Mouse (Mus musculus) gastrocnemius, adult 8-10 months (tissue): ENCODE measurements around the gene Tex12. TPM values are rescaled to one million over a fixed set of nuclear protein-coding genes. Genes with fewer than 3 reads are reported as not detected.

Source experiments
- DNase-seq, 2 experiments: peaks; one replicate each; pipeline ENCODE4 v3.0.0; 2022; ENCODE audit warnings: low spot score in 2 of 2
- total RNA-seq, 4 experiments: library from RNA; stranded (reverse); gene quantifications; 2 replicates each; pipeline ENCODE4 v1.2.4; 2022

Gene Tex12
- total RNA-seq, result not detected

GRCm38 (mm10) chr9:50561145-50561917 lies at the start of gene Tex12:
TSS of gene Tex12 (minus strand) at chr9:50561325.
- no peak for DNase-seq

GRCm38 (mm10) chr9:50604338-50604737 lies 43.2 kb upstream of the Tex12 start:
- no peak for DNase-seq

GRCm38 (mm10) chr9:50603998-50604324 lies 42.8 kb upstream of the Tex12 start:
- no peak for DNase-seq

- DNase-seq, result peak; percentile 86 to 91
Measured at GRCm38 (mm10) chr9:50603189-50603997, 42.3 kb upstream of the Tex12 start, which contains the start of the genes Sdhd and Timm8b. TSS of gene Sdhd (minus strand) at chr9:50603812. TSS of gene Timm8b (plus strand) at chr9:50603910.

GRCm38 (mm10) chr9:50602055-50602845 lies 41.1 kb upstream of the Tex12 start:
- no peak for DNase-seq

- no peak for DNase-seq
Measured at GRCm38 (mm10) chr9:50601536-50601935, 40.4 kb upstream of the Tex12 start.

- DNase-seq, result peak; percentile 34 to 64
Measured at GRCm38 (mm10) chr9:50596973-50597372, 35.8 kb upstream of the Tex12 start.

- DNase-seq, result no peak
Measured at GRCm38 (mm10) chr9:50594794-50595417, 33.8 kb upstream of the Tex12 start.

- DNase-seq, result no peak
Measured at GRCm38 (mm10) chr9:50593544-50593943, 32.4 kb upstream of the Tex12 start.

- no peak for DNase-seq
Measured at GRCm38 (mm10) chr9:50592955-50593354, 31.8 kb upstream of the Tex12 start.

GRCm38 (mm10) chr9:50590856-50591518 lies 29.9 kb upstream of the Tex12 start:
- no peak for DNase-seq

- DNase-seq, result no peak
Measured at GRCm38 (mm10) chr9:50586955-50587354, 25.8 kb upstream of the Tex12 start.

GRCm38 (mm10) chr9:50585145-50585818 lies 24.2 kb upstream of the Tex12 start:
- DNase-seq, result no peak

GRCm38 (mm10) chr9:50580370-50580769 lies 19.2 kb upstream of the Tex12 start:
- no peak for DNase-seq

- no peak for DNase-seq
Measured at GRCm38 (mm10) chr9:50569599-50570525, 8.7 kb upstream of the Tex12 start.

- DNase-seq, result no peak
Measured at GRCm38 (mm10) chr9:50567881-50568280, 6.8 kb upstream of the Tex12 start.

GRCm38 (mm10) chr9:50567372-50567771 lies 6.2 kb upstream of the Tex12 start:
- no peak for DNase-seq

GRCm38 (mm10) chr9:50565940-50566339 lies 4.8 kb upstream of the Tex12 start:
- DNase-seq, result no peak

- no peak for DNase-seq
Measured at GRCm38 (mm10) chr9:50565173-50565572, 4.0 kb upstream of the Tex12 start.
